Mouse (Mus musculus): Measurements from ENCODE around the gene Bmper.

Gene Bmper

DNA sequence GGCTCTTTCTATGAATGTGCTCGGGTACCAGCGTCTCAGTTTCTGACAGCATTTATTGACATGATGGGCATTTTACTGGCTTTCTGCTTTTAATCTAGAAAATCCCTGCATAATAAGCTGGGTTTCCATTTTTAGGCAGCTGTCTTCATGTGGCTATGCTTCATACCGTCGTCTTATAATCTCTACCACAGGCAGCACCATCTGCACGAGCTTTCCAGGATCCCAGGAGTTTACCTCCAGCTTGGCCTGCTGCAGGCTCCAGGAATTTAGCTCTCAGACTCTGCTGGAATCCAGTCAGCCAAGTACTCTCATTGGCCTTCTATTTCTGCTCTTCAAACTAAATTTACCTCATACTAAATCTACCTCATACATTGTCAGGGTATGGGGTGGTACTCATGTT, 219.3 kb downstream of the Bmper start:
- DNase-seq: no peak

DNA sequence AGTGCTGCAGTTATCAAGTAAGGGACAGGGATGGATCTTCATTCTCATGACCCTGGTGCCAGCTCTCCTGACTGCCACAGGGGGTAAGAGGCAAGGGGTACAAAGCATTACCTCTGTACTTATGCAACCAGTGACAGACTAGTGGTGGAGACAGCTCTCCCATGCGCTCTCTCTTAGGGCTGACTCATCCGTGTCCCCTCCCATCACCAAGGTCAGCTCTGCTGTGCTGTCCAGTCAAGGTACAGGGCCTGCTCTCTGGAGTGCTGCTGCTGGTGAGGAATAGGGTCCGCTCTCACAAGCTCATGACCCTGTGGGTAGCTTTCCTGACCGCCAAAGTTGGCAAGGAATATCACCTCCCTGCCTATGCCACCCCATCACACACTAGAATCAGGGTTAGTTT, 222.1 kb downstream of the Bmper start:
- DNase-seq: no peak

DNA sequence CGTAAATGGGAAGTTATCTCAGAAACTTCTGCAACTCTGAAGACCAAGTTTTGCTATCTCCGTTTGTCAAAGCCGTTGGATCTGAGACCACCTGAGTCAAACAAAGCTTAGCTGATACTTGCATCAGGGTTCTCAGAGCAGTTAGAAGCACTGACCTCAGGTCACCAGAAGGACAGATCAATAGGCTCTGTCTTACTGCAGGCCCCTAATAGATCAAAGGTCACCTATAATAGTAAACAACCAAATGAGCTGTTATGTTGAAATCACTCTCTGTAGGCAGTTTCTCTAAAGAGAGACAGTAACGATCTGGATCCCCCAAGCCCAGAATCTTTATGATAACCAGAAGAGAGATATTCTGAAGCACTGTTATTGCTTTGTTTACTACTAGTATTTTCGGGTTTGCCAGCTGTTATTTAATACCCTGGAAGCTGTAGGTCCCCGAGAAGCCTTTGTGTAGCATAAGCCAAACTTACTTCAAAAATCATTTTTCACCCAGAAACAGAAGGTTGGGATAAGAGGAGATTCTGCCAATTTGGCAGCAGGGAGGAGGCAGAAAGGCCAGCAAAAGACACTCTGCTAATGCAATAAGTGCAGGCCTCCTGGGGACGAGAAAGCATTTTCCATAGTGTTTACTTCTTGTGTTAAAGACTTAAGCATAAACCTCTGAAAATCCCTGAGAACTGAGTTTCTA, 224.5 kb downstream of the Bmper start:
- no peak for DNase-seq

DNA sequence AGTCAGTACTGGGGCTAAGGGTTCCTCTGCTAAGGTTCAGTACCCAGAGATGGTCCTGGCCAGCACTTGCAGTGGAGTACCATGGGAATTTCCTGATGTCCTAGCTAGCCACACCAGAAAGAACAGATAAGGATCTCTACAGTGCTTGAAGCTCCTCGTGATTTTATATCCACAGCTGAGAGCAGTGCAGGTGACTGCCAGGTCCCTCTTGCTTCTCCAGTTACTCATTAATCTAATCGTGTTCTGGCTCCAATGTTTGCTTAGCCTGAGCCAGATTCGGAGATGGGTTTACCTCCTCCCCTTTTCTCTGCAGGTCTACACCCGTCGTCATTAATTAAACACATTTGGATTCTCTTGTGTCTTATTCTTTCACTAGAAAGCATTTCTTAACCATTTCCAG, 230.4 kb downstream of the Bmper start:
- DNase-seq: no peak

DNA sequence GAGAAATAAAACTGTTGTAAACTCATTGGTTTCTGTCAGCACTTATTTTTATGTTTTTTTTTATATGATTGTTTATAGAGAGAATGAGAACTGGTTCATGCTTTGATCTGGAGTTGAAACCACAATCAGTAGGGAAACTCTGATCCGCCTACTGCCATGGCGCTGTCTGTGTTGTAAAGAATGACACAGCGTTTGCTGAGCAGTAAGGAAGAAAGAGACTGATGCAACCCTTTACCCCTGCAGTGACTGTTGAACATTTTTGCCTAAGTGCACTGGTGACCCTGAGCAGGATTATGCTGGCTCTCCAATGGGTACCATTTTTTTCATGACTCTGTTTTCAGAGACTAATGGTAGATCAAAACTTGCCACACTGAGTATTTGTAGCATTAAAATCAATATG, 234.3 kb downstream of the Bmper start:
- DNase-seq: no peak

DNA sequence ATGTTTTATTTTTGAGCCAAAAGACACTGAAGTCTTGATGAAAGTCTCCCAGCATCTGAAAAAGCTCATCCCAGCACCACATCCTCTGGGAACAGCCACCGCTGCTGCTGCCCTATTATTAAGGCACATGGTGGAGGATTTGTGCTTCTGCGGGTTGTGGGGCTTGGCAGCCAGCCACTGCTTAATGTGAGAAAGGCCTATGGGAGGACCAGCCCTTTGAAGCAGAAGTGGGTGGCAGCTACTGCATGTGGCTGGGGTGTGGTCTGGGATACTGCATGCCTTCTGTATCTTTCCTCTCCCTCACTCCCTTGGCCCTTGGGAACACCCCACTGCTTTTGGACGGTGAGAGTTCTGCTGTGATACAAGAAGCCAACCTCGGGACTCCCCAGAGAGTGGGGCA, 237.8 kb downstream of the Bmper start:
- no peak for DNase-seq

DNA sequence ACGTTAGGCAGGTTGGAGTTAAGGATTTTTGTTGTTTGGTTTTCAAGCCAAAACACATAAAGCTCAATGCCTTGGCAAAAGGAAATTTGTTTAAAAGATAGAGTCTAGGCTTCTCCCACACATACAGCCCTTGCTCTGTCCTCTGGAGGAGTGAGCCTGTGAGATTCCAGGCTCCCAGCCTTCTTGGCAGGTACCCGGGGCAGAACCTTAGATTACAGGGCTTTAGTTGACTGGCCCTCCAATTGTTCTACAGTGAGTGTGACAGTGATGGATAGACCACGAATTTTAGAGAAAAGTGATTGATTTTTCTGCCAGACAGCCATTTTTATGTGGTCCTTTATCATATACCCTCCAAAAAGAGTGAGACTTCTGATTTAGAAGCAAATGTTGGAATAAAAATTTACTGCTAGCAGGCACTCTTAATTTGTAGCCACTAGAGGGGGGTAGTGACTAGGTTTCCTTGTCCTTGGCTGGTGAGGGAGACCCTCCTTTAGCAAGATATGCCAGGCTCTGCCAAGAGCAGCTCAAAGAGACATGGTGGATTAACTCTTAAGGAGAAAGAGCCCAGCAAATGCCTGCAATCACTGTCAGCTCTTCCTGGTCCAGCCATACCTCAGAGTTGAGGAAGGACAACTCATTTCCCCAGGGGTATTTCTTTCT, 240.2 kb downstream of the Bmper start:
- DNase-seq: no peak

DNA sequence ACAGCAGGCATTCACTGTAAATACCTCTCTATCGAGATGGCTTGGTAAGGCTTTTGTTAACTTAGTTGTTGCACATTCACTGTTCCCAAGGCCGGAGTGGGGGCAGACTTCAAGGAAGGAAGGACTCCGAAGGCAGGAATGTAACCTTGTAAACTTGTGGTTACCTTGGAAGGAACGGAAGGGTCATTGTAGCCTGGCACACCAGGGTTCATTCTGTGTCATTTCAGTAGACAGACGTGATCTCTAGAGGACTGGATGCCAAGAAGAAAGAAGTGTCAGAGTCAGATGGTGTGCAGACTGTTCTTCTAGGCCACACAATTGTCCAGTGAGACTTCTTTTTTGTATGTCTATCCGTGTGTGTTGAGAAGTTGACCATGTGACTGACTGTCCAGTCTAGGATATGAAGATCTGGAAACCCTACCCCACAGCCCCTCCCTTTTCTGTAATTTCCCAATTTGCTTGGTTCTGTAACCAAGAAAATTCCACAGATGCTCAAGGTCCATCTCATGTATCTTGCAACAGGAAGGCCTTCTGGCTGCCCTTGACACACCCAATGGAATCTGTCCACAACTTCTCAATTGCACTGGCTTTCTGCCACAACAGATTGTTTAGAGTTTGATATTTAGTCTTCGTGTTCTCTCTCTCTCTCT, 242.2 kb downstream of the Bmper start:
- no peak for DNase-seq

DNA sequence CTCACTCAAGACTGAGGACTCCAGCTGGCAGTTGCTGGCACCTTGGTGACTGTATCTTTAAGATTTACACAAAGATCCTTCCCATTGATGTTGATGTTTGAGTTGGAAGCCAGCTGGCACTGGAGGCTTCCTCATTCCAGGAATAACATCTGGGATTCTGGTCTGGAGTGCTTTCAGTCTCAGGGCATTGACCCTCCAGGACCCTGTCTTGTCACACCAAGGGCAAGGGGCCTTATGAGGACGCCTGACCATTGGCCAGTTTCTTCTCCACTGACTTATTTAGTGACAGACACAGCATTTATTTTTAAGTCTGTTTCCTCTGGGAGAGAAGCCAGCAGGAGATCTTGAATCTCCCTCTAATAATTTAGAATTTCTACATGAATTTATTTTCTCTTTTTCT, 247.0 kb downstream of the Bmper start:
- no peak for DNase-seq

DNA sequence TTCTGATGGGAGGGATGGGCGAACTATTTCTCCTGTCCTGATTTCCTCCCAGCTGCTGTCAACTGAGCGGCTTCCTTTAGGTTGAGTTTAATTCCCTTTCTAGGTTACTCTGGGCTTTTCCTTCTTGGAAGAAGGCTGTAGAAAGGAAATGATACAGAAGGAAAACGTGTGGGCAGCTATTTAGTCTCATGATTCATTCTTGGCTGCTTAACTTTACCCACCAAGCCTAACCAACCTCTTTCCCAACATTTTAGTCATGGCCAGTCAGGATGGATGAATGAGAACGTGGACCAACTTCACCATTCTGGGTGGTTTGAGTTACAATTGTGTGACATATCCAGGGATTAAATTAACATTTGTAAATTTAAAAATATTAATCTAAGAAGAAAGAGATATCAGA, 263.0 kb downstream of the Bmper start:
- DNase-seq: no peak

DNA sequence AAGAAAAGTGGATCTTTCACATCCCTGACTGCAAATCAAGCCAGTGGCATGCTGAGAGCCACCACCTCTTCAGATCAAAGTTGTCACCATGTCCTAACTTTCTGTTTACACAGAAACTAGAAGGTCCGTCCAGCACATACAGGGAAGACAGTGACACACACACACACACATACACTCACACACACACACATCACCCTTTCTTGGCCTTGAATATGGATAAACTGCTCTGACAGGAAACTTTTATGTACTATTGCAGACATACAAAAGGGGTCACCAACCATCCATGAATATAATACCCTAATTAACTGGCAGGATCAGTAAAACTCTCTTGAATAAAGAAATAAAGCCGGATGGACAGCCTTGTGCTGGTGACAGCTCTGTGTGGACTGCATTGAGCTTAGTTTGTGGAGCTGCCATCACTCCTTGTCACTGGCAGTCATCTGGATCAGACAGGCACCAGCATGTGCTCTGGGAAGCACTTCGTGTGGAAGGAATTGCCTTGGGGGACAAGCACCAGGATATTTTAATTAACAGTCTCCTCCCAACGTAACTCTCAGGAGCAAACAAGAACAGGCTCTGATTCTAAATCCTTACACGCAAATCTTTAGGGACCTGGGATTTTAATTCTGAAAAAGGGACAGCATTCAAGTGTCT, 264.0 kb downstream of the Bmper start:
- no peak for DNase-seq

DNA sequence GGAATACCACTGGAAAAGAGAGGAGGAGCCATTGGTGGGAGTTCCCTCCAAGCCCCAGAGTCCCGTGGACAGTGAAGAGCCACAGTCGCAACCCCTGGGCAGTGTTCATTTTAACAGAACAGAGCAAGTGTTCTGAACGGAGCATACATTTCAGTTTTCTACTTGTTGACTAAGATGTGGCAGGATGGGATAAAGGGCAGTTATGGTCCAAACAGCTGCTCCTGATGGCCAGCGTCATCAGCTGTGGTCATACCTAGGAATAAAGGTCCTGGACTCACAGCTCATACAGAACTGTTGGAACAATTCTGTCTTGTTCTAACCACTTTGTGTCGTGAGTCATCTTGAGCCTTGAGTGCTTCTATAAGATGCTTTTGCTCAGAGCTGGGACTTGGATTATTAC, 265.4 kb downstream of the Bmper start:
- DNase-seq: no peak

DNA sequence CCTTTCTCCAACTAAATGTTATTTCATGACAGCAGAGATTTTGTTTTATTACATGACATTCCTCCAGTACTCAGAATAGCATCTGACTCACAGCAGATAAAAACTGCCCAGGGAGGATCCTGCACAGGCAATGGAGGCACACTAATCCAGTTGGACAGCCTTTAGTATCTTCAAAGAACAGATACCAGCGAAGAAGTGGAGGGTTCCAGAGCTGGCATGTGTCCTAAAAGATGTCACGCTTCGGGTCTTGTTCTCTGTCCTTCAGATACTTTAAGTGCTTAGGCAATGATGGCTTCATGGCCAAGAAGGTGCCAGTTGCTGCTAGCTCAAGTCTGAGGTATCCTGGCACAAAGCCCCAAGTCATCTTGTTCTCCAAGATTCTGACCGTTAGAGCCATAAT, 272.5 kb downstream of the Bmper start:
- DNase-seq: no peak

DNA sequence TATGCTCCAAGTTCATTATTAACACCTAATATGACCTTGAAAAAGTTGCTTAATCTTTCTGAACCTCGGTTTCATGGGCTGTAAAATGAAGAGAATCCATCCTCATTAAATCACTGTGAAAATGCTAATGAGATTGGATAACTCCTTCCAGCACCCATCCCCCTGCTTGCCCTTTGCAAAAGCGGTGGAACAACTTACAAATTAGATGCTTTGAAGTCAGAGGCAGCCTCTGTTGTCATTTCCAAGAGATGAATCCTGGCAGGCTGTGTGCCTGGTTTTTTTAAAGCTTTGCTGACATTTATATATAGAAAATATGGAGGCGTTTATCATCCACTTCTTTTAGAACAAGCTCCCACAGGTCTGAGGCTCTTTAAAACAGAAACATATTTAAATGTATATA, 274.8 kb downstream of the Bmper start:
- DNase-seq: no peak

DNA sequence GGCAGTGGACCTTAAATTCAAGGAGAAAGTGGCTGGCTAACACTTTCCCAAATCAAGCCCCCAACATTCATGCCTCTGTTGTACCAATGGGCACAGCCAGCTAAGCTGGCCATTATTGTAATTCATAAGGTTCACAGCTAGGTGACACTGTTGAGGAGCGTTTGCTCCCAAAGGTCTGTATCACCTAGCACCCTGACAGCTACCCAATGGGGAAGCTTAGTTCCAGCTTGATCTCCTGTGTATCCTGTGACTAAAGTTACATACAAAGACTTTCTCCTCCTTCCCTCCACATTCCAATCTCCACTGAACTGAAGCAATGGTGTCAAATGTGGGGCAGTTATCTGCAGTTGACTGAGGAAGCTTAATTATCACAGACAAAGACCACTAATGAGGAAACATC, 311.0 kb downstream of the Bmper start:
- no peak for DNase-seq
